Mouse (Mus musculus) mature B cell (primary cell): Measurements from ENCODE around the gene Gtf2h5.

Experiments used
- in situ Hi-C: fragments of 300-500 bp; cut with MboI; formaldehyde crosslinking; loops from 2 replicates; pipeline ENCODE4 v1.14.3; 2019

The Gtf2h5 gene

DNA sequence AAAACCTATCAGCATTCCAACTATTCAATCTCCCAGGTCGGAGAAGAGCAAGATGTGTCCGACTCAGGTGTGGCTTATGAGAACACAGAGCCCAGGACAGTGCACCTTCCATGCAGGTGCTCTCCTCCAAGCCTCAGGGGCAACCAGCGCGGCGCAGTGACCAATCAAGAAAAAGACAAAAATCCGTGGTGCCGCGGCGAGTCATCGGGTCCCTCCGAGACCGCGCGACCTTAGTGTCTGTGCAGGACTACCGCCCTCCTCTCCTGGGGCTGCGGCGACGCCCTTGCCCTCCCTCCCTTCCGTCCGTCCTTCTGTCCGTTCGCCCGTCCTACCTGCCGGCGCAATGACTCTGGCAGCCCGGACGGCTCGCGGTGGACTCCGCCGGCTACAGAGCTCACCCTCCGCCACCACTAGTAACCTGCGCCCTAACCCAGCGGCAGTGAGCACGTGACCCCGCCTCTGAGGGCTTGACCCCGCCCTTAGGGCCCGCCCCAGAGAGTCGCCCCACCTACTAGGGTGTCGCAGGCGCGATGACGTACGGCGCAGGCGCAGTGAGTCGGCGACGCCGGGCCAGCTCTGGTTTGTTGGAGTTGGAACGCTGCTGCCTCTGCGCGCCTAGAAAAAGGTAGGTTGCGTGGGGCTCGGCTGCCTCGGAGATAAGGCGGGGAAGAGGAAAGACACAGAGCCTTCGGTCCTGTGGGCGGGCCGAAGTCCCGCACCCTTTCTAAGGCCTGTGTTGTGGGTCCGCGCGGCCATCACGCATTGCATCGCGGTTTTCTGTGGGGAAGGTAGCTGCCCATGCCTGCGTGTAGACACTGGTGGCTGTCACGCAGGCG is at the start of gene Gtf2h5, which contains the start of gene Serac1:
Gene Gtf2h5 (plus strand): TSS at position 500 of the 836 bp plus-strand sequence.
Gene Serac1 (minus strand): TSS at position 455 of the 836 bp plus-strand sequence.
- in situ Hi-C loops = no loop called here

DNA sequence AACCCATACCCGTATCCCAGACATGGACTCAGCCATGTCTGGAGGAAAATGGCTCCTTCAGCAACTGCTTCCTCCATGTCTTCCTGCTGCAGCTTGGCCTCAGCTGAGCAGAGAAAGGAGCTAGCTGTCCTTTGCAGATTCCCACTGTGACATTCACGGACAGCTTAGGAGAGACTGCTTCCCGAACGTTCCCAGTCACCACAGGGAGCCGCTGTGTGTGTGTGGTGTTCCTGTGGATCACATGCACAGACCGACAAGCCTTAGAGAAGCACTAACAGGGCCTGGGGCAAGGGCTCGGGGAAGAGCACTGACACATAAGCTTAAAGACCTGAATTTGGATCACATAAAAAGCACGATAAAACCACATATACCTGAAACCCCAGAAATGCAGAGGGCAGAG is 43.9 kb upstream of the Gtf2h5 start:
- in situ Hi-C loops = no loop called here

GRCm38 (mm10) chr17:6036458-6036857 is 43.1 kb upstream of the Gtf2h5 start:
- in situ Hi-C loops = no loop called here

DNA sequence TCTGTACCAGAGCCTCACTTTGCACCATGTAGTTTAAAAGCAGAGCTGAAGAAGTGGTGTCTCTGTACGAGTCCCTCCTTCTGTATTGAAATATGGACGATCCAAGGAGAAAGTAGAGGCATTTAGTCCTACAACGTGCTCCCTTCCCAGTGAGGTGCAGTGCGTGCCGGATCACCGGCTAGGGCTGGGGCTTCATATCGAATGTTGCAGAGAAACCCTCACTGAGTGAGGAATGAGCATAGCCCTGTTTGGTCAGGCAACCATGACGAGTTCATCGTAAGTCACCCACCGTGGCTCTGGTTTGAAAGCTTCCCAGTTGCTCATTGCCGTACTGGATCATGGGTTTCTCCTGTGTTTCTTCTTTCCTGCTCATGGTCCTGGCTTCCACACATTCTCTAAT is 42.7 kb upstream of the Gtf2h5 start:
- in situ Hi-C loops = no loop called here

DNA sequence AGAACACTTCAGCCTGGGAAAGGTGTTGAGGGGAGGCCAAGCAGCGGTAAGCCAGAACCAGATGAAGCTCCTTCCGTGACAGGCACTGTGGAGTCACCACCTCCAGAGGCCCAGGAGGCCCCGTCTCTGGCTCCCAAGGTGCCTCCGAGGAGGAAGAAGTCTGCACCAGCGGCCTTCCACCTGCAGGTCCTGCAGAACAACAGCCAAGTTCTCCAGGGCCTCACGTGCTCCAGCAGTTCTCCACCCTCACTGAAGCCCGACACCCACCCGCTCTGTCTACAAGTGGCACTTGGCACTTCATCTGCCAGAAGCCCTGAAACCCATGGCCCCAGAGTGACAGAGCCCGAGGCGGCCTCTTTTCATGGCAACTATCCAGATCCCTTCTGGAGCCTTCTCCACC is 42.1 kb upstream of the Gtf2h5 start:
- in situ Hi-C loops = no loop called here

GRCm38 (mm10) chr17:6052801-6053200 is 26.8 kb upstream of the Gtf2h5 start:
- in situ Hi-C loops = no loop called here

DNA sequence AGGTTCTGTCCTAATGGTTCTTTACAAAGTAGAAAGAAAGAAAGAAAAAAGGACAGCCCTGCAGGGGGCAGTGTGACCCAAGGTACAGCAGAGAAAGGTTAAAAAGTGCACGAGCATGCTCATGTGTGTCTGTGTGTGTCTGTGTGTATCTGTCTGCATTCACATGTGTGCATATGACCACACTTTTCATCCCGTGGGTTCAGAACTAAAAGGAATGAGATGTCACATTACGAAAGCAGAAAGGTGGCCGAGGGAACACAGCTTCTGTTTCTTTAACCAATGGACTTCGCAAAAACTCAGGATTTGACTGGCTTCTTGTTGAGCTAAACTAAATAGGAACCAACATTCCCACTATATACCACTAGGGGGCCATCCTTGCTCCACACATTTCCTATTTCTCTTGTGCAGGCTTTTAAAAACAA is 24.6 kb upstream of the Gtf2h5 start:
- in situ Hi-C loops = no loop called here

DNA sequence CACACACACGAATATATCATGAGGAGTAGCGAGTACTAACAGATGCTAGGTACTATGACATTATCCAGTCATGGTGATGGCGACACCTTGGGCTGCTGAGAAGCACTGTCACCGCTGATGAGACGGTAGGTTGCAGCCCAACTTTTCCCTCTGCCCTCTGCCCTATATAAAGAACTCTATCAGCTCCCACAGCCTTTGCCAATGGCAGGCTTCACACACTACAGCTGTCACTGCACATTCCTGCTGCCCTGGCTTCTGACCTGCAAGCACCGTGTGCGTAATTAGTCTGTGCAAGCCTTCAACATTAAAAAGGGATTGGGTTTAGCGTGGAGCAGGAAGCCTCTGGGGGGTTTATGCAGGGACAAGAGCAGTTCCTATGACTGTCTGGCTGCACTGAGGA is 16.8 kb upstream of the Gtf2h5 start:
- in situ Hi-C loops = no loop called here

GRCm38 (mm10) chr17:6063532-6063931 is 16.1 kb upstream of the Gtf2h5 start:
- in situ Hi-C loops = no loop called here

DNA sequence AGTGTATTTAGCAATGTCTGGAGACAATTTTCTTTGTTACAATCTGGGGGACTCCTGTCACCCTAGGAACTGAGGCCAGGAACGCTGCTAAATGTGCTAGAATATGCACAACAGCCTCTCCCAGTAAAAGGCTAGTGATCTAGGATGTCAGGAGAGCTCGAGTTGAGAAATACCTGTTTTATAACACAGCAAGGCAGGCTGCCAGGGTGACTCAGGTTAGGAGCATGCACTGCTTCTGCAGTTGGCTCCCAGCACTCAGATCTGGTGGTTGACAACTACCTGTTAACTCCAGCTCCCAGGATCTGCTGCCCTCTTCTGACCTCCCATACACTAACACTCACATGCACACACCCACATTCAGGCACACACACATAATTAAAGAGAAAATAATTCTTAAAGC is 13.6 kb upstream of the Gtf2h5 start:
- in situ Hi-C loops = no loop called here

GRCm38 (mm10) chr17:6067613-6068012 is 12.0 kb upstream of the Gtf2h5 start:
- in situ Hi-C loops = no loop called here

DNA sequence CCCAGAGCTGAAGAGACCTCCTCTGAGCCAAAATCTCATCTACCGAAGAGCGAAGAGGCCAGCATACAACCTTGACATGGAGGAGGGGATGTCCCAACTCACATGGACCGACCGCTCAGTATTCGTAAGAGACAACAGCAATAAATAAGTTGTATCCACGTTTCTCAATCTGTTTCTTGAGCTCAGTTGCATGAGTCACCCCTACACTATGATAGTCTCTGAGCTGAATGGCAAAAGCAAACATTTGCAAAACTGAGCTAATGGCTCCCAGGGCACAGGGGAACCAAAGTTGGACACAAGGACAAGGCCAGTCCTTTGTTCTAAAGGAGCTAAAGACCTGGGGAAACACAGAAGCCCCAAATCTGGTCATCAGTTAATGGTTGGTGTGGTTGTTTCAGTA is 9.7 kb upstream of the Gtf2h5 start:
- in situ Hi-C loops = no loop called here

DNA sequence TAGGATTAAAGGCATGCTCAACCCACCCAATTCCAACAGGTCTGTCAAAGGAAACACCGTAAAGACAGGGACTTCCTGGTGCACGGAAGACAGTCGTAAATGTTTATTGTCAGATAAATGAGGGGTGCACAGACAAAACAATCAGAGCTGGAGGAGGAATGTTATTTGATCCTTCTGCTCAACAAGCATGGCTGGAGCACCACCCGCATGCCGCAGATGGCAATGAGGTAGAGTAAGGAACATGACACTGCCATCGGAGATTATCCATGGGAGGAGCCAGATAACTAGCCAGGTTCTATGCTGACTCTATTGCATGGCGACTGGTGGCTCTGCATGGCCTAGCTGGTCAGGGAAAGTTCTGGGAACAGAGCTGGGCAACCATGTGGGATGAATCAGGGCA is 6.2 kb upstream of the Gtf2h5 start:
- in situ Hi-C loops = no loop called here

DNA sequence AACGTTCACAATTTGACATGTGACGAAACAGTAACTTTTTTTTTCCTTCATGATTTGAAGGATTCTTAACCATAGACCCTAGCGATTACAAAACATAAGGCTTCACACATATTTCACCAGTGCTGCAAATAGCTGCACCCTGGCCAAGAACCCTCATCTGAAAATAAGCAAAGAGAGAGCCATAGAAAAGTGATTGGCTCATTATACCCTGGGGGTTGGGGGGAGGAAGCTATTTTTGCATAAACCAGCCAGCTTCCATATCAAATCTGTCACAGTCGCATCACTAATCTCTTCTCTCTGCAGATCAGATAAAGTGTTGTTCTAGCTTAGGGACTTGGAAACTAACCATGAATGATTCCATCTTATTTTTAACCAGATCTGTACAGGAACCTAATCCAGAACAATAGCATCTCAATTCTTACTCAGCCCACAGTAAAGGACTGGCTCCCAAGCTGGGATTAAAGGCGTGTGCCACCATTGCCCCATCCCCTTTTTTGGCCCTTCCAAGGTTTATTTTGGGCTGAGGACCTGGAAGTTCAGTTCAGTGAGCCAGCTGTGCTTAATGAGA is 3.8 kb downstream of the Gtf2h5 start:
- in situ Hi-C loops = no loop called here

DNA sequence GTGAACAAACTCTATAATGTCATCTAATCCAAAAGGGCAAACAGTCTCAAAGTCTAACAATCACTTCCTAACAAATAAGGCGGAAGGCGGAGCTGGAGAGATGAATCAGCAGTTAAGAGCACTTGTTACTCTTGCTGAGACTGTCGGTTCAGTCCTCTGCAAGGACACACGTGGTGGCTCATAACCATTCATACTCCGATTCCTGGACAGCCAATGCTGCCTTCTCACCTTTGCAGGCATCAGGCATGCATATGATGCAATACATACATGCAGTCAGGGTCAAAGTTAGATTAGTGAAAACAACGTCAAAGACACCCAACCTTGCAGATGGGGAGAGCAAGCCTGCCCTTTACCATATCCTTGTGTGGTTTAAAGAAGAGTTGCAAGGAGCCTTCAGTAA is 12.0 kb downstream of the Gtf2h5 start:
- in situ Hi-C loops = no loop called here

DNA sequence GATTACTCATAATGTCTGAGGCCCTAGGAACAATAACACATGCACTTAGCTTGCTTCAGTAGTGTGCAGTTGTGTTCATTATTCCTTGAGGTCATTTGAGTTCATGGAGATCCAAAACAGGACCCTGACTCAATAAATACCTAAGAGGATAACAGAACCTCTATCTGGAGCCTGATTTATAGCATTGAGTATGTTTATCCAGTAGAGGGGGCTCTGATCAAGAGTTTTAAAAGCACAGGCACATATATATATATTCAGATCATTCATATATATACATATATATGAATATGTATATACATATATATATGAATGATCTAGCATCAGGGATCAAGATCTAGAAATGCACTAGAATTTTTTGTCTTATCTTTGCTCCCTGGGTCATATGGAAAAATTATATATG is 16.0 kb downstream of the Gtf2h5 start:
- in situ Hi-C loops = no loop called here

DNA sequence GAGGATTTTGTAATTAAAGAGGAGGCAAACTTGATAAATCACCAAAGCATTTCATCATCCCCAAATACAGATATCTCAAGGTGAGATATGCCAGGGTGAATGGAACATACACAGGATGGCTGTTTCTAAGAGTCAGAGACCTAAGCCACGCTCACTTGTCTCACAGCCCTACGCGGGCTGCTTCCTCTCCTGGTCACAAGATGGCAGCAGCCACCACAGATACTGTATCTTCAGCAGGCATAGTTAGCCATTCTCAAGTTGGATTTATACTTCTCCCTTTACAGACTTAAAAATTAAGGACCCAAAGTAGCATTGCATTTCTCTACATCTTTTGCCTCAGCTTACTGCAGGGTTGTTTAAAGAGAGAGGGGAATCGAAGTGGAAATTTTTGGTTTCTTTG is 18.3 kb downstream of the Gtf2h5 start:
- in situ Hi-C loops = no loop called here

GRCm38 (mm10) chr17:6102287-6102686 is 22.7 kb downstream of the Gtf2h5 start:
- in situ Hi-C loops = no loop called here

DNA sequence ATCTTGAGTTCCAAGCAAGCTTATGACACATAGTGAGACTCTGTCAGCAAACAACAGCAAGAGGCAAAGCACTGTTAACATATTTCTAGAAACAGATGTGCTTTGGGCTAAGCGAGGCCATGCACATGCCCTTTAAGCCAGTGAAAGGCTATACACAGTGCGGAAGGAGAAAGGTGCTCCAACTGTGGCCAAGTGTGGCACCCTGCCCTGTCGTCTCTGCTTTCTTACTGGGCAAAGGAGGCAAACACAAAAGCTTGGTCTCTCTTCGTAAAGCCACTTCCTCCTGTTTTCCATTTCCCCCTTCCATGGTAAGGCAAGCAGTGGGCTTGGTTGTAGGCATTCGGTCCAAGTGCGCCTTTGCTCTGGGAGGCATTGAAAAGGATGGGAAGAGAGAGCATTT is 24.0 kb downstream of the Gtf2h5 start:
- in situ Hi-C loops = no loop called here

GRCm38 (mm10) chr17:6106361-6107014 is 26.9 kb downstream of the Gtf2h5 start, which contains the start of gene Tulp4:
TSS of gene Tulp4 (plus strand) at chr17:6106437.
- in situ Hi-C loops = no loop called here

- in situ Hi-C loops = no loop called here
Observed at GRCm38 (mm10) chr17:6107015-6107601, 27.5 kb downstream of the Gtf2h5 start.

DNA sequence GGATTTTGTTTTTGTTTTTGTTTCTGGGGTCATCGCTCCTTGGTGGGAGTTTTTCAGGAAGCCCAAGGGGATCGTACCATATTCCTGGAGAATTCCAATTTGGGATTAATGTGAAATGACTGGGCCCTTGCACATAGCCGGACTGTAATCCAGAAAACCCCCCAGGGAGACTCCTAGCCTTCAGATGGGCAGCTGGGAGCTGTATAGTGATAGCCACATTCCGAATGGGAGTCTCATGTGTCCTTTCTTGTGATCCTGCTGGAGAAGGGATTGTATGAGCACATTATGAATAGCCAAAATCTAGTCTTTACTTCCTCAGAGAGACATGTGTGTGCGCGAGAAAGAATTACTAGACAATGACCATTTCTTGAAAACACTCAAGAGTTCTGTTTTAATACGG is 28.6 kb downstream of the Gtf2h5 start:
- in situ Hi-C loops = no loop called here

GRCm38 (mm10) chr17:6110956-6111355 is 31.4 kb downstream of the Gtf2h5 start:
- in situ Hi-C loops = no loop called here
